Mouse (Mus musculus): ENCODE results near the gene Gm10642.

DNA sequence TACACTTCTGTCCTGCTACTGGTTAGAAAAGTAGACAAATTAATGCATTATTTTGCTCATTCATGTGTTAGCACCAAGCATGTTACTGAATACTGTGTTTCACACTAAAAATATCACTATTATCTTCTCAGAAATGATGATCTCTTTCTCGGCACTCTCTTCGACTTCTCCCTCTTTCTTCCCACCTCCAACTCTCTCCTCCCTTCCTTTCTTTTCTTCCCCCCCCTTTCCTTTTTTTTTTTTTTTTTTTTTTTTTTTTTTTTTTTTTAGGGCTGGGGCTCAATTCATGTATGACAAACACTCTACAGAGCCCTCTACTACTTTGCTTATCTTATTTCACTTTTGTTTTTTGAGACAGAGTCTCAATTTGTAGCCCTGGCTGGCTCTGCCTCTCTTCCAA, 2.2 kb downstream of the Gm10642 start:
- TF ChIP-seq CTCF (IDR thresholded peaks at IDR 0.05; ENCODE audit: low read depth, low read length): no peak
- TF ChIP-seq POLR2A (IDR thresholded peaks at IDR 0.05; ENCODE audit: borderline replicate concordance, low read depth, low read length): no peak
